Mouse (Mus musculus): ENCODE results near the gene Slc25a47. TPM values are rescaled to one million over a fixed set of nuclear protein-coding genes. Genes with fewer than 3 reads are reported as not detected.

Slc25a47 gene
- total and polyA plus RNA-seq, 3 experiments, result 6.5 to 10.5 (median 7.1) TPM

GRCm38 (mm10) chr12:108873122-108873521, 37.3 kb downstream of the Slc25a47 start:
- no peaks in the 10 kb centered on the region for H3K36me3 ChIP-seq (ENCODE audit: control insufficient read depth, insufficient read depth, low read length)
- intact Hi-C loops (cut with DNase I), result no loop called here
- DNase-seq, result no peak
- no peaks in the 10 kb centered on the region for H3K27me3 ChIP-seq (ENCODE audit: control insufficient read depth, insufficient read depth, low read length)
- no peak overlapping the region for H3K27ac ChIP-seq
- 59% methylated on average over 5 of the region's 5 CpGs for WGBS
- H3K9ac ChIP-seq (ENCODE audit: low read depth, low read length), result no peak overlapping the region
- TF ChIP-seq POLR2A (IDR thresholded peaks at IDR 0.05; ENCODE audit: insufficient read depth, low read depth, low read length) (no peak), CTCF (IDR thresholded peaks at IDR 0.05) (no peak), EP300 (IDR thresholded peaks at IDR 0.05; ENCODE audit: insufficient read depth, low read depth, low read length) (no peak)
- H3K79me2 ChIP-seq (replicated peaks; ENCODE audit: control insufficient read depth, insufficient read depth, low read length), result no peaks in the 10 kb centered on the region
- no peaks in the 10 kb centered on the region for H3K4me1 ChIP-seq (ENCODE audit: control insufficient read depth, insufficient read depth, low read length)
- no peak overlapping the region for H3K4me3 ChIP-seq

- DNase-seq, result no peak
- no peaks in the 10 kb centered on the region; the same call in 1 of the 2 replicates for H3K79me2 ChIP-seq (replicated peaks; ENCODE audit: control insufficient read depth, insufficient read depth, low read length)
- H3K36me3 ChIP-seq (ENCODE audit: control insufficient read depth, insufficient read depth, low read length), result no peaks in the 10 kb centered on the region
- TF ChIP-seq CTCF (IDR thresholded peaks at IDR 0.05), result no peak
- TF ChIP-seq EP300 (IDR thresholded peaks at IDR 0.05; ENCODE audit: insufficient read depth, low read depth, low read length), result no peak
- no peak for TF ChIP-seq POLR2A (IDR thresholded peaks at IDR 0.05; ENCODE audit: insufficient read depth, low read depth, low read length)
- 84% methylated on average over 4 of the region's 4 CpGs for WGBS
- intact Hi-C loops (cut with DNase I), result no loop called here
- H3K9ac ChIP-seq (ENCODE audit: low read depth, low read length), result no peak overlapping the region
- H3K4me1 ChIP-seq (ENCODE audit: control insufficient read depth, insufficient read depth, low read length), result no peaks in the 10 kb centered on the region
- H3K27ac ChIP-seq, result no peak overlapping the region
- H3K27me3 ChIP-seq (ENCODE audit: control insufficient read depth, insufficient read depth, low read length), result no peaks in the 10 kb centered on the region
- H3K4me3 ChIP-seq, result no peak overlapping the region
Observed at GRCm38 (mm10) chr12:108879138-108879537, 43.3 kb downstream of the Slc25a47 start.

DNA sequence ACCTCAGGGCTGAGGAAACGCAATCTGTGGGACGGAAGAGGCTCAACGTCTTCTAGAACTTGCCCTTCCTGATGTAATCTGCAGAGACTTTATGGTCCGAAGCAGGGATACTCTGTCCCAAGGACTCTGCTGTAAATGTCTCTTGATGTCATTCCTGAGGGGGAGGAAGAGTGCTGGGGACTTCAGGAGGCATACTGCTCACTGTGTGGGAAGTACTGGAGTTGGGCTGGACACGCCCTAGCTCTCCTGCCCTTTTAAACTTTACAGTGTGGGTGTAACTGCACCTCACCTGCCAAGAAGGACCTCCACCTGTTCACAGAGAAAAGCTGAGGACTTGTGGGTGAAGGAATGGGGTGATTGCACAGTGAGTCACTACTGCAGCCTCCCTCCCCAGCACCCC, 44.8 kb downstream of the Slc25a47 start:
- Histone ChIP-seq H3K4me3 (no peak overlapping the region), H3K9ac (ENCODE audit: low read depth, low read length) (no peak overlapping the region), H3K4me1 (ENCODE audit: control insufficient read depth, insufficient read depth, low read length) (peaks cover 2% of the 10 kb centered on the region), H3K79me2 (replicated peaks; ENCODE audit: control insufficient read depth, insufficient read depth, low read length) (no peaks in the 10 kb centered on the region; the same call in 1 of the 2 replicates), H3K27me3 (ENCODE audit: control insufficient read depth, insufficient read depth, low read length) (no peaks in the 10 kb centered on the region), H3K27ac (no peak overlapping the region), H3K36me3 (ENCODE audit: control insufficient read depth, insufficient read depth, low read length) (peaks cover 1% of the 10 kb centered on the region)
- DNase-seq, result no peak
- WGBS, result 92% methylated on average over 5 of the region's 5 CpGs
- intact Hi-C loops (cut with DNase I), result loop anchor here (10.0 kb wide), 1 partner anchor 326 kb away; the partner anchor contains the start of gene Evl
- TF ChIP-seq POLR2A (IDR thresholded peaks at IDR 0.05; ENCODE audit: insufficient read depth, low read depth, low read length) (no peak), EP300 (IDR thresholded peaks at IDR 0.05; ENCODE audit: insufficient read depth, low read depth, low read length) (no peak), CTCF (IDR thresholded peaks at IDR 0.05) (no peak)

- WGBS, result 76% methylated on average over 3 of the region's 3 CpGs
- peaks cover 5% of the 10 kb centered on the region for H3K36me3 ChIP-seq (ENCODE audit: control insufficient read depth, insufficient read depth, low read length)
- TF ChIP-seq POLR2A (IDR thresholded peaks at IDR 0.05; ENCODE audit: insufficient read depth, low read depth, low read length) (no peak), CTCF (IDR thresholded peaks at IDR 0.05) (no peak), EP300 (IDR thresholded peaks at IDR 0.05; ENCODE audit: insufficient read depth, low read depth, low read length) (no peak)
Observed at GRCm38 (mm10) chr12:108881192-108881591, 45.3 kb downstream of the Slc25a47 start.

DNA sequence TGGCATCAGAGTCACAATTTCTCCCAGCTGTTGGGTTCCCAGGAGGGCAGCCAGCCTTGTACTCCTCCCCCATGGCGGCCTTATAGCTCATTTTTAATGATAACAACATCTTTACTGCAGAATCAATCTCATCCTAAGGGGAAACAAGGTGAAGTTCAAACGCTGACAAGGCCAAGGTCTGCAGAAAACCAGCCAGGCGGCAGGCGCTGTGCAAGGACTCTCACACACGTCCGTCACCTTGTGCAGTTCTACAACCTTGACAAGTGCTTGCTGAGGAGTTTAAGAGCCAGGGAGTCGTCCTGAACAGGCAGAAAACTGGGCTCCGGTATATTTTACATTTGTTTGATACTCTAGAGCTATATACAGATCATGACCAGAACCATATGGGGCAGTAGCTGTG, 46.9 kb downstream of the Slc25a47 start:
- 87% methylated on average over 8 of the region's 8 CpGs for WGBS
- Histone ChIP-seq H3K4me3 (no peak overlapping the region), H3K4me1 (ENCODE audit: control insufficient read depth, insufficient read depth, low read length) (peaks cover 3% of the 10 kb centered on the region), H3K36me3 (ENCODE audit: control insufficient read depth, insufficient read depth, low read length) (peaks cover 15% of the 10 kb centered on the region), H3K9ac (ENCODE audit: low read depth, low read length) (no peak overlapping the region), H3K79me2 (replicated peaks; ENCODE audit: control insufficient read depth, insufficient read depth, low read length) (no peaks in the 10 kb centered on the region; the same call in 1 of the 2 replicates), H3K27me3 (ENCODE audit: control insufficient read depth, insufficient read depth, low read length) (no peaks in the 10 kb centered on the region), H3K27ac (no peak overlapping the region)
- intact Hi-C loops (cut with DNase I), result loop anchor here (10.0 kb wide), 1 partner anchor 328 kb away; the partner anchor contains the start of gene Evl
- DNase-seq, result no peak
- TF ChIP-seq POLR2A (IDR thresholded peaks at IDR 0.05; ENCODE audit: insufficient read depth, low read depth, low read length) (no peak), CTCF (IDR thresholded peaks at IDR 0.05) (no peak), EP300 (IDR thresholded peaks at IDR 0.05; ENCODE audit: insufficient read depth, low read depth, low read length) (no peak)

More at GRCm38 (mm10) chr12:108881192-108881591, 45.3 kb downstream of the Slc25a47 start:
- no peak overlapping the region for H3K9ac ChIP-seq (ENCODE audit: low read depth, low read length)
- no peak for DNase-seq
- H3K4me1 ChIP-seq (ENCODE audit: control insufficient read depth, insufficient read depth, low read length), result peaks cover 3% of the 10 kb centered on the region
- no peak overlapping the region for H3K4me3 ChIP-seq
- no peaks in the 10 kb centered on the region; the same call in 1 of the 2 replicates for H3K79me2 ChIP-seq (replicated peaks; ENCODE audit: control insufficient read depth, insufficient read depth, low read length)
- no peak overlapping the region for H3K27ac ChIP-seq
- H3K27me3 ChIP-seq (ENCODE audit: control insufficient read depth, insufficient read depth, low read length), result no peaks in the 10 kb centered on the region
- intact Hi-C loops (cut with DNase I), result loop anchor here (10.0 kb wide), 1 partner anchor 326 kb away; the partner anchor contains the start of gene Evl

- Histone ChIP-seq H3K36me3 (ENCODE audit: control insufficient read depth, insufficient read depth, low read length) (peaks cover 15% of the 10 kb centered on the region), H3K79me2 (replicated peaks; ENCODE audit: control insufficient read depth, insufficient read depth, low read length) (no peaks in the 10 kb centered on the region; the same call in 1 of the 2 replicates), H3K27ac (peak overlapping the region; percentile 55), H3K4me1 (ENCODE audit: control insufficient read depth, insufficient read depth, low read length) (peaks cover 5% of the 10 kb centered on the region), H3K27me3 (ENCODE audit: control insufficient read depth, insufficient read depth, low read length) (no peaks in the 10 kb centered on the region), H3K4me3 (no peak overlapping the region), H3K9ac (ENCODE audit: low read depth, low read length) (no peak overlapping the region)
- TF ChIP-seq POLR2A (IDR thresholded peaks at IDR 0.05; ENCODE audit: insufficient read depth, low read depth, low read length) (no peak), EP300 (IDR thresholded peaks at IDR 0.05; ENCODE audit: insufficient read depth, low read depth, low read length) (0 out of 2 replicates have a peak, but pooled peaks have one; percentile 48)
- DNase-seq, result no peak
- intact Hi-C loops (cut with DNase I), result loop anchor here (10.0 kb wide), 1 partner anchor 331 kb away; the partner anchor contains the start of gene Evl
- WGBS, result 68% methylated on average over 1 of the region's 1 CpGs
Observed at GRCm38 (mm10) chr12:108885906-108886305, 50.1 kb downstream of the Slc25a47 start.

All from heart, adult 2 months (tissue).